Mouse (Mus musculus): ENCODE measurements around the gene Fam102b.

Fam102b gene

GRCm38 (mm10) chr3:109010489-109011260, 16.7 kb downstream of the Fam102b start:
- no peak for DNase-seq (ENCODE audit: low read depth, low spot score)

- no peak for DNase-seq (ENCODE audit: low read depth, low spot score)
These were observed 19.2 kb downstream of the Fam102b start for GRCm38 (mm10) chr3:109008180-109008579.

GRCm38 (mm10) chr3:109005777-109006176, 21.6 kb downstream of the Fam102b start:
- no peak for DNase-seq (ENCODE audit: low read depth, low spot score)

- DNase-seq (ENCODE audit: low read depth, low spot score): no peak
These were observed 28.2 kb downstream of the Fam102b start for GRCm38 (mm10) chr3:108999173-108999572.

DNA sequence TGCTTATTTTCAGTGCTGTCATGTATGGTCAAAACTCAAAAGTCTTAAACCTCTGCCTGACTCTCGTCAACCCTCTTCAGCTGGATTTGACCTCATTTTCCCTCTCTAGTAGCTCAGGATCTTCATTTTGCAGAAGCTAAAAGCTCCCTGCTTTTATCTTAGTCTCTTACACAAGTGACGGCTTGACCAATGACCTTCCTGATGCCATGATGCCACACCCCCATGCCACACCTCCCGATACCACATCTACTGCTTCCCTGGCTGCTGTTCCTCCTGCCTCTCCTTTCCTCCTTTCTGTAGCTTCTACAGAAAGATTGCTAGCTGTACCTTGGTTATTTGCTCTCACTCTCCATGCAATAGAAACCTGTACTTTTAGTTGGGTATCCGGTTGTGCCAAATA, 29.6 kb downstream of the Fam102b start:
- DNase-seq (ENCODE audit: low read depth, low spot score): no peak

GRCm38 (mm10) chr3:108997284-108997683, 30.1 kb downstream of the Fam102b start:
- no peak for DNase-seq (ENCODE audit: low read depth, low spot score)

DNA sequence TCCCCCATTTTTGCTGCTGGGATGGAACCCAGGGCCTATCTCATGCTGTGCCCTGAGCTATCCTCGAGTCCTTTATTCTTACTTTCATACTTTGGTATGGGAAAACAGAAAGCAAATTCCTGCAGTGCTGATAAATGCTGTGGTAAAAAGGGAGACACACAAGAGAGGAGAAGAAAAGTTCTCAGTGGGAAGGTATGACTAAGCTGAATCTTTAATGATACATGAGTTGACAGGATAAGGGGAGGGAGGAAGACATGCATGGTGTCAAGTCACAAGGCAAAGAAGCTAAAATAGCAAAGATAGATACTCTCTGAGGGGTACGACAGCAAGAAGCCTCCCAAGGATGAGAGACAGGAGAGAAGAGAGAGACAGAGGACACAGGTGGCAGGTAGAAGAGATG, 32.0 kb downstream of the Fam102b start:
- DNase-seq (ENCODE audit: low read depth, low spot score): no peak

- DNase-seq (ENCODE audit: low read depth, low spot score): no peak
These were observed 32.9 kb downstream of the Fam102b start for GRCm38 (mm10) chr3:108994477-108994876.

DNA sequence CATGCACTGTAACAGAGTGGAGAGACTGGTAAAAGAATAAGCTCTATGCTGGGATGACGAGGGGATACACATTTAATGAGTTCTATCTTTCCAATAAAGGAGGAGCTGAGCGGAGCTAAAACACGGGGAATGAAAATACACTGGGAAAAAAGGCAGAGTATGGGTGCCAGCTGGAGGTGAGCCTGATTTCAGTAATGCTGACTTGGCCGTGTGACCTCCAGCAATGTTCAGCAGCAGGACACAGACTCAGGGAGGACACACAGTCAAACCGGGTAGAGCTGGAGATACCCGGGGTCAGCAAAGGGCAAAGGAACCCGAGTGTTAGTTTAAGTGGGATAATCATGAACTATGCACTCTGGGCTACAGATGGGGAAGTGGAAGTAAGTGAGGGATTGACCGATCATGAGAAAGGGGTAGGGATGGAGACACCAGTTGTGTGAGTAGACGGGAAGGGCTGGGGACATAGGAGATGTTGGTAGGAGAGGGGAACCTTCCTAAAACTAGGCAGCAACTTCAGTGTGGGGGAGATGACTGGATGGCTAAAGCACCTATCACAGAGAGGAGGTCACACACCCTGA, 37.3 kb downstream of the Fam102b start:
- DNase-seq (ENCODE audit: low read depth, low spot score): no peak

DNA sequence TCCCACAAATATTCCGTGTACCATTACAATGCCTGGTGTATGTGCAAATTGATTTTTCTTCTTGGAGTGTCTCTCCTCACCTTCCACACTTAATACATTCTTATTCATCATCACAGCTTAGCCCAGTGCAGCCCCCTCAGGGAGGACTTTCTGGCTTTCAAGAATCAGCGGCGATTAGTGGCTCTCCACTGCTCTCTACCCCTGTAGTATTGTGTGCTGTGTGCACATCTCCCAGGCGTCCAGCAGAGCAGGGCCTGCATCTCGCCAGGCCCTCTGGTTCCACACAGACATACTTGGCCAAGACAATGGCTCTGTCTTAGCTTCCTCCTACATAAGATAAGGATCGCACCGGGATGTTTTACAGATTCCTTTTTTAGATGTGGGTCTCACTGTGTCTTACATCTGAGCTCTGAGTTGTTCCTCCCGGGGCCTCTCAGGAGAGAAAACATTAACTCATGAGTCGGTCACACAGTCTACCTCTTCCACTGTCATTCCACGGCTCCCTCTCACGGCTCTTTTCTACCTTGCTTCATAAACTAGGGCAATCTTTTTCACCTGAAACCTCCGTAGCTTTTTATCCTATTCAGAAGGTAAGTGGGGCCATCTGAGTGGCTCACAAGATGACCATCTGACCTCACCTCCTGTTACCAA, 40.3 kb downstream of the Fam102b start:
- no peak for DNase-seq (ENCODE audit: low read depth, low spot score)

DNA sequence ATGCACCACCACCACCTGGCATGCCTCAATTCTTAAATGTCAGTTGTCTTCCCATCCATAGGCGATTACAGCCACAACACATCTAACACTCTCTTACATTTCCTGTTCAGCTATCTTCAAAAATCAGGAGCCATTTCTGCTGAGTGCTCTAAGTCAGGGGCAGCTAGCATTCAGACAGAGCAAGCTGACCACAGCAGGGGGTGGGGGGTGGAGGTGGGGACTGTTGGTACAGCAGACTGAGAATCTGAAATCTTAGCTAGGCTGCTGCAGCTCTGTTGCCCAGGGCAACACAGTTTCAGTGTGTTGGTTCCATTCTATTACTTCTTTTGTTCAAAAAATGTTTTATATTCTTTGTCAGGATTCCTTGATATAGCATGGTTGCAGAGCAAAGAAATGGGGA, 40.9 kb downstream of the Fam102b start:
- DNase-seq (ENCODE audit: low read depth, low spot score): no peak

DNA sequence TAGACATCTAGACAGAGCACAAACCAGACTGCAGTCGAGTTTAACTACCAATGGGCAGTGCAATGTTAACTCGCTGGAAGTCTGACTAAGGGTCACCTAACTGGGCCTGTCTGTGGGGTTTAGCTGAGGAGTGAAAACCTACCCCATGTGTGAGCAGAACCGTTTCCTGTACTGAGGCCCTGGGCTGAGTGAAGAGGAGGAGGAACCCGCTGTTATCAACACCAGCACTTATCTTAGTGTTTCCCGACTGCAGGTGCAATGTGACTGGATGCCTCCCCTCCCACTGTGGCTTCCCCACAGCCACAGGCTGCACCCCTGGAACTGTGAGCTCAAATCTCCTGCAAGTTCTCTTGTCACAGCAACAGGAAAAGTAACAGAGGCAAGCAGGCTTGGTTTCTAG, 43.4 kb downstream of the Fam102b start:
- DNase-seq (ENCODE audit: low read depth, low spot score): no peak

DNA sequence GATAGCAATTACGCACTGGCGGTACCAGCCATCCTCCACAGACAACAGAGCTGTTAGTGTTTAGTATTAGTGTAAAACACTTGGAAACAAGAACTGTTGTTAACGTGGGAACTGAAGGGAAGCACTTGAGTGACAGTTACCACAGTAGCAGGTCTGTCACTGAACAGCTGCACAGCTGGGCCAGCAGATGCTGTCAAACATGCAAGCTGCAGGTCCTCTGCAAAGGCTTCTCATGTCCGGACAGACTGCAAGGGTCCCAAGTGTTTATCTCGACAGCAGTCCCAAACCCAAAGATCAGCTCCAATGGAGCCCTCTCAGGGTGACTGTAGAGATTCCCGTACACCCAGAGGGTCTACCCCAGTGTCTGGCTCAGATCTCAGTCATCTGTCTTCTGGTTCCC, 45.5 kb downstream of the Fam102b start:
- DNase-seq (ENCODE audit: low read depth, low spot score): no peak

GRCm38 (mm10) chr3:108977340-108978030, 49.9 kb downstream of the Fam102b start:
- DNase-seq (ENCODE audit: low read depth, low spot score): no peak

- no peak for DNase-seq (ENCODE audit: low read depth, low spot score)
These were observed 52.4 kb downstream of the Fam102b start for GRCm38 (mm10) chr3:108974920-108975485.

- DNase-seq (ENCODE audit: low read depth, low spot score): no peak
These were observed 53.3 kb downstream of the Fam102b start for GRCm38 (mm10) chr3:108973980-108974660.

- no peak for DNase-seq (ENCODE audit: low read depth, low spot score)
These were observed 61.4 kb downstream of the Fam102b start for GRCm38 (mm10) chr3:108966051-108966450.

- DNase-seq (ENCODE audit: low read depth, low spot score): no peak
These were observed 62.9 kb downstream of the Fam102b start for GRCm38 (mm10) chr3:108964361-108965044.

DNA sequence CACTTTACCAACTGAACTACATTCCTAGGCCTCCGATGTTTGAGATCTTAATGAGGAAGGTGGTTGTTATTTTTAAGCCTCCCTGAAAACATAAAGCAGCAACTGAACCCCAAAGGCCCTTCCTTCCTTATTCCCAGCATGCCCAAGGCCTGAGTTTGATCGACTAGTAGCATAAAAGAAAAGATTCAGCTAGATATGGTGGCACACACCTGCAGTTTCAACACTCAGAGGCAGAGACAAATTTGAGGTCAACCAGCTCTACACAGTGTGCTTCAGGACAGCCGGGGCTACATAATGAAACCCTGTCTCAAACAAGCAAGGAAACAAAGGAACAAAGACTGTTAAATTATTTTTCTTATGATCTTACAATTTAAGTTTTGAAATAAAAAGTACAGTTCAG, 63.6 kb downstream of the Fam102b start:
- no peak for DNase-seq (ENCODE audit: low read depth, low spot score)

DNA sequence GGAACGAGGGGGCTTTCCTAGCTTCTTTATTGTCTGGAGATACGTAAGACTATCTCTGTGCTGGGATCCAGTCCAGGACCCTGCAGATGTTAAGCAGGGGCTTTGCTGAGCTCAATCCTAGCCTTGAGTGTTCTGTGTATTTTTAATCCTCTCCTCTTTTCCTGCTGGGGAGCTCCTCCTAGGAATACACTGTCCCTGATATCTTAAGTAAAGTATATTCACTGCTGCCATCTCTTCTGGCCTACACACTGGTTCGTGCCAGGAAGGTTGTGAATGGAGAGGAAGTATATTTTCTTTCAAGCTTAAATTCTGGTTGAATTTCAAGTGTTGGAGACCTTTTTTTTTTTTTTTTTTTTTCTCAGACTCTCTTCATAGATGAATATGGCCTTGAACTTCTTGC, 64.1 kb downstream of the Fam102b start:
- DNase-seq (ENCODE audit: low read depth, low spot score): no peak

GRCm38 (mm10) chr3:108961655-108962054, 65.8 kb downstream of the Fam102b start:
- no peak for DNase-seq (ENCODE audit: low read depth, low spot score)

Data from forelimb bud, embryonic 11.5 days (tissue).